Mouse (Mus musculus) heart, postnatal 10 days (tissue): ENCODE results near the gene Mrpl33. TPM values are rescaled to one million over a fixed set of nuclear protein-coding genes. Genes with fewer than 3 reads are reported as not detected.

Experiments
- DNase-seq, 2 experiments: peaks; one replicate each; pipeline ENCODE4 v3.0.0; 2021
- intact Hi-C: fragments of 180-260 bp; cut with DNase I; formaldehyde crosslinking; loops from one replicate; pipeline ENCODE4 v1.15.1; 2025
- microRNA-seq, 2 experiments: library from miRNA; unstranded; fragments of <30 nt; microRNA quantifications; one replicate each; pipeline ENCODE4 v1.2.0; 2022
- total RNA-seq, 2 experiments: library from RNA; stranded (reverse); gene quantifications; 2 replicates each; pipeline ENCODE4 v1.2.3; 2021

Gene Mrpl33
- total RNA-seq, 2 experiments from 2014 or later, result 315 to 318 TPM

- intact Hi-C loops, result no loop called here
- no peak for DNase-seq
Measured at GRCm38 (mm10) chr5:31693191-31693590, 96.5 kb downstream of the Mrpl33 start.

- DNase-seq, result no peak
- intact Hi-C loops, result loop anchor here (2.0 to 5.0 kb wide), 4 partner anchors 50 to 440 kb away; no protein-coding TSS in a partner anchor
Measured at GRCm38 (mm10) chr5:31696971-31697643, 100.4 kb downstream of the Mrpl33 start, which contains the start of gene Rbks. Rbks (minus strand) TSS chr5:31697627.

GRCm38 (mm10) chr5:31697644-31698296 lies 101.0 kb downstream of the Mrpl33 start, which contains the start of gene Babam2:
Babam2 (plus strand) TSS chr5:31697684.
- intact Hi-C loops, result loop anchor here (2.0 to 5.0 kb wide), 5 partner anchors 50 to 499 kb away; no protein-coding TSS in a partner anchor

DNA sequence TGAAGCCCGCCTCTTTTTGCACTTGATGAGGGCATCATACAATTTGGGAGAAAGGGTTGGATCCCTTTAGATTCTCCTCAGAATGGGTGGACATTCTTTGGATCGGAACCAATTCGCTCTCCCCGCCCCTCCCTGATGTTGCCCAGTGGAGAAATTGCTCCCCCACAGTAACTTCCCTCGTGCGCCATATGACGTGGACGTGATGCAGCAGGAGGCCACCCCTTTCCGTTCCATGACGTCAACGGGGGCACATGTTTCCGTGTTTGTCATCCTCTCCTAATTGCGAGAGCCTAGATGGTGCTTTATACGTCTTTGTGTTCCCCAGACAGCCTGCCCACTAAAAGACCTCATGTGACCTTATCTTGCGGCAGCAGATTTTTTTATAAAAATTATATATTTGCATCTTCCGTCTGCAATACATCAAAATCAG lies 101.6 kb downstream of the Mrpl33 start:
- intact Hi-C loops, result loop anchor here (2.0 to 5.0 kb wide), 4 partner anchors 51 to 498 kb away; no protein-coding TSS in a partner anchor
- peak; percentile 87 to 89 for DNase-seq

More at GRCm38 (mm10) chr5:31697644-31698296, 101.0 kb downstream of the Mrpl33 start, which contains the start of gene Babam2:
- DNase-seq, result peak; percentile 95

GRCm38 (mm10) chr5:31698931-31699330 lies 102.2 kb downstream of the Mrpl33 start:
- peak in 1 of 2 experiments; percentile 7 for DNase-seq
- intact Hi-C loops, result loop anchor here (2.0 to 5.0 kb wide), 4 partner anchors 52 to 498 kb away; no protein-coding TSS in a partner anchor

GRCm38 (mm10) chr5:31699397-31699796 lies 102.7 kb downstream of the Mrpl33 start:
- DNase-seq, result no peak
- intact Hi-C loops, result loop anchor here (2.0 to 5.0 kb wide), 4 partner anchors 52 to 497 kb away; no protein-coding TSS in a partner anchor

DNA sequence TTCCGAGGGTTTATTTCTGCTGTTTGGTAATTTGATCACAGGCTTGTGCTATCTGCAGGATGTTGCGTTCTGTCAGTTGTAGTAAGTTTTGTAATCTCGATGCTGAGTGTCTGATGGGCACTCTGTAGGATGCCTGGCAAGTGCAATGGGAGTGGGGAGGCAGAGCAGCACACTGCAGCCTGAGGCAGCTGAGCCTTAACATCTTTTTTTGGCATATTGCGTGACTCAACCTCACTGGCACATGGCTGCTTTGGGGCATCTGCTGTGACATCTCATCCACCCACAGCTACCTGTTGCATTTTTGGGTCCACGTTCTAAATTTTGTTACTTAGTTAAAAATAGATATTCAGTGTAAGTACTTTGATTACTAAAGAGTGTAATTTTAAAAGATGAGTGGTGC lies 108.2 kb downstream of the Mrpl33 start:
- intact Hi-C loops, result loop anchor here (5.0 kb wide), 1 partner anchor 112 kb away; no protein-coding TSS in a partner anchor
- DNase-seq, result no peak

GRCm38 (mm10) chr5:31706826-31707225 lies 110.1 kb downstream of the Mrpl33 start:
- no peak for DNase-seq
- intact Hi-C loops, result no loop called here

DNA sequence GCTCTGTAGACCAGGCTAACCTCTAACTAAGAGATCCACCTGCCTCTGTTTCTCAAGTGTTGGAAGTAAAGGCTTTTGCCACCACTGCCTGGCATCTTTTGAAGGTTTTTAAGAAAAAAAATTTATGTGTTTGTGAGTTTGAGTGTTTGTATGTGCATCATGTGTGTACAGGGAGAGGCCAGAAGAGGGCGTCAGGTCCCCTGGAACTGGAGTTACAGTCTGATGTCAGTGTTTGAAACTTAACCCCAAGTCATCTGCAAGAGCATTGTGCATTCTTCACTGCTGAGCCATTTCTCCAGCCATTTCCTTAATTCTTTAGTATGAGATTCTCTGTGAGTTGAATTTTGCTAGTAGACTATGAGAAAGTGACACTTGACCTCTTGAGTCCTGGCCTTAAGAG lies 112.7 kb downstream of the Mrpl33 start:
- DNase-seq, result peak in 1 of 2 experiments; percentile 15
- intact Hi-C loops, result no loop called here

GRCm38 (mm10) chr5:31713280-31713711 lies 116.6 kb downstream of the Mrpl33 start:
- intact Hi-C loops, result no loop called here
- DNase-seq, result no peak

- DNase-seq, result no peak
- intact Hi-C loops, result no loop called here
Measured at GRCm38 (mm10) chr5:31713841-31714264, 117.1 kb downstream of the Mrpl33 start.

Small RNAs within 50 kb of the gene (microRNA-seq; reads per million reads assigned to microRNA genes)
- gene Mir3473e, result 0 reads per million in 2 experiments

Other genes starting within 250 kb of the Mrpl33 start
- gene Zfp512, start 144.5 kb upstream of the Mrpl33 start, total RNA-seq, result 10 to 100 TPM; 20.5 to 23.6 TPM
- gene 4930548H24Rik, start 111.2 kb upstream of the Mrpl33 start, total RNA-seq, result under 1 TPM; 0.22 to 0.32 TPM
- 10 to 100 TPM; 22.1 to 24.5 TPM for gene Gpn1, start 102.2 kb upstream of the Mrpl33 start, total RNA-seq
- 10 to 100 TPM; 19.2 to 23.2 TPM for gene Slc4a1ap, start 69.9 kb upstream of the Mrpl33 start, total RNA-seq
- gene Supt7l, start 69.1 kb upstream of the Mrpl33 start, total RNA-seq, result 10 to 100 TPM; 15.8 to 16.1 TPM
- gene Rbks, start 100.7 kb downstream of the Mrpl33 start, total RNA-seq, result 1 to 10 TPM; 4.3 to 4.7 TPM
- 10 to 100 TPM; 36.3 to 39.8 TPM for gene Babam2, start 100.7 kb downstream of the Mrpl33 start, total RNA-seq